Mouse (Mus musculus) brain, embryonic 14.5 days (tissue): Measurements from ENCODE around the gene Esrrg.

ENCODE experiments used
- CTCF ChIP-seq: fragments of 200-500 bp; IDR thresholded peaks from 2 replicates; pipeline ENCODE4 v1.5.1; 2012; ENCODE audit warnings: inconsistent platforms, mild to moderate bottlenecking, moderate library complexity, borderline replicate concordance; ENCODE audit not compliant: insufficient read depth, insufficient read length; ENCODE audit errors: extremely low read depth
- POLR2A ChIP-seq: fragments of 200-500 bp; IDR thresholded peaks from 2 replicates; pipeline ENCODE4 v1.6.1; 2012; ENCODE audit warnings: mild to moderate bottlenecking, inconsistent platforms, borderline replicate concordance; ENCODE audit not compliant: poor library complexity, insufficient read depth, insufficient read length, severe bottlenecking; ENCODE audit errors: extremely low read depth

DNA sequence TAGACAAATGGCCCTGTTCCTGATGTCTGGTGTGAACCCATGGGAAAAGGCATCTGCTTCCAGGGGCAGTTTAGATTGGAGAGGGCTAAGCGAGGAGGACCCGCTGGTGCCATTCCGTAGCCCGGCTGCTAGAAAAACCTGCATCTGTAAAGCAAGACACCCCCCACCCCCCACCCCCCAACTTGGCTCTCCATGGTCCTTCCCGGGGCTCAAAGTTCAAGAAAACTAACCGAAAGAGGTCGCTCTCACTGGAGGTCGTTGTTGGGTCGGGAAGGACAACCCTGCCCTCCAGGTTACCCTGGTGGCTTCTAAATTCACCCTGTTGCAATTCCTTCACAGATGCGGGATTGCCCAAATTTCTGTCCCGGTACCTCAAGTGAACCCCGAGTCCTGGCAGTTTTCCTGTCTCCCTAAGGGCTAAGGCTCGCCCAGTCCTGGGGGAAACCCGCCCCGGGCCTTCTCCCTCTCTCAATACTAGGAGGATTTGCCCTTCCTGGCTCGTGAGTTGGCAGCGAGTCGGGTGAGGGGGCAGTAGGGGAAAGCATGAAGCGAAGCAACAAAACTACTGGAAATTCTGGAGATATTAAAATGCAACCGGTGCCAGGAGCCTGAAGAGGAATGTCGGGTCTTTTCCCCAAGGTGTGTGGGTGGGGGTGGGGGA is at the start of gene Esrrg:
- TF ChIP-seq CTCF (no peak), POLR2A (no peak)
